8 mouse cellular contexts compared by ENCODE assay signal in genomic region chr13:116708846-116709245, GRCm38 (mm10).
DNase-seq lines count a peak whose midpoint lies in the region; ATAC-seq lines count a peak whose summit lies in the region.
"Had no signal": no experiment of that assay in that cellular context is flagged by ENCODE, and none has a peak within 500 bp of the region (broad histone marks: within the 10 kb centered on the region; RNA-seq: fewer than 3 reads in every experiment).

No protein-coding gene starts in this region.

- WGBS in kidney, embryonic 16.5 days: under 1% methylated on average over 16 of the region's 16 CpGs
- WGBS in embryonic facial prominence, embryonic 11.5 days: under 1% methylated on average over 16 of the region's 16 CpGs
- 1% methylated on average over 16 of the region's 16 CpGs for whole genome bisulfite sequencing in forebrain, embryonic 14.5 days
- under 1% methylated on average over 16 of the region's 16 CpGs for WGBS in neural tube, embryonic 14.5 days

- peaks cover 19% of the 10 kb centered on the region for H3K4me1 ChIP-seq in kidney, embryonic 16.5 days (ENCODE audit: insufficient read depth, low read length)
- H3K4me1 ChIP-seq in embryonic facial prominence, embryonic 11.5 days (ENCODE audit: control insufficient read depth, insufficient read depth, low read length): no peaks in the 10 kb centered on the region
- H3K4me1 ChIP-seq in forebrain, embryonic 14.5 days (ENCODE audit: control insufficient read depth, insufficient read depth, low read length): peaks cover 14% of the 10 kb centered on the region
- 0 out of 2 replicates have a peak, but pooled peaks cover 7% of the 10 kb centered on the region for H3K4me1 ChIP-seq in neural tube, embryonic 14.5 days (ENCODE audit: control insufficient read depth, insufficient read depth, low read length)

- no peaks in the 10 kb centered on the region for H3K9me3 ChIP-seq in kidney, embryonic 16.5 days (ENCODE audit: low read length)
- H3K9me3 ChIP-seq in embryonic facial prominence, embryonic 11.5 days (replicated peaks; ENCODE audit: control insufficient read depth, low read length): no peaks in the 10 kb centered on the region
- H3K9me3 ChIP-seq in forebrain, embryonic 14.5 days (replicated peaks; ENCODE audit: control insufficient read depth, low read length): no peaks in the 10 kb centered on the region
- no peaks in the 10 kb centered on the region for H3K9me3 ChIP-seq in neural tube, embryonic 14.5 days (ENCODE audit: control insufficient read depth, low read length)
- H3K9me3 ChIP-seq: hindbrain, embryonic 15.5 days had no signal

- no peak overlapping the region for H3K9ac ChIP-seq in kidney, embryonic 16.5 days (replicated peaks; ENCODE audit: low read length)
- peak overlapping the region; percentile 15; the same call in 1 of the 2 replicates for H3K9ac ChIP-seq in embryonic facial prominence, embryonic 11.5 days (replicated peaks; ENCODE audit: low read length)
- peak overlapping the region; percentile 46 for H3K9ac ChIP-seq in forebrain, embryonic 14.5 days (ENCODE audit: low read length)
- H3K9ac ChIP-seq in neural tube, embryonic 14.5 days (replicated peaks; ENCODE audit: low read depth, low read length): no peak overlapping the region
- H3K9ac ChIP-seq: hindbrain, embryonic 15.5 days had no signal

- peak; percentile 6 to 11 for DNase-seq in kidney, postnatal 4 days
- DNase-seq in embryonic facial prominence, embryonic 11.5 days (ENCODE audit: low spot score): peak; percentile 33
- peak; percentile 57 for DNase-seq in forebrain, embryonic 14.5 days (ENCODE audit: low spot score)
- no peak for DNase-seq in layer of hippocampus, adult 18-20 months (ENCODE audit: low spot score in 2 of 2)
- DNase-seq in adrenal gland, postnatal 36 days: no peak

- H3K4me2 ChIP-seq in kidney, embryonic 16.5 days (replicated peaks; ENCODE audit: low read depth, low read length): no peak overlapping the region
- H3K4me2 ChIP-seq in embryonic facial prominence, embryonic 11.5 days (ENCODE audit: low read depth, low read length): peak overlapping the region; percentile 29
- H3K4me2 ChIP-seq in forebrain, embryonic 14.5 days (ENCODE audit: low read length): peak overlapping the region; percentile 57
- peak overlapping the region; percentile 14; the same call in 1 of the 2 replicates for H3K4me2 ChIP-seq in neural tube, embryonic 14.5 days (ENCODE audit: low read depth, low read length)
- H3K4me2 ChIP-seq: hindbrain, embryonic 15.5 days had no signal

- H3K36me3 ChIP-seq in kidney, embryonic 16.5 days (ENCODE audit: insufficient read depth, low read length): no peaks in the 10 kb centered on the region
- no peaks in the 10 kb centered on the region for H3K36me3 ChIP-seq in embryonic facial prominence, embryonic 11.5 days (replicated peaks; ENCODE audit: control insufficient read depth, insufficient read depth, low read depth, low read length)
- H3K36me3 ChIP-seq in forebrain, embryonic 14.5 days (ENCODE audit: control insufficient read depth, insufficient read depth, low read length): no peaks in the 10 kb centered on the region
- no peaks in the 10 kb centered on the region for H3K36me3 ChIP-seq in neural tube, embryonic 14.5 days (ENCODE audit: control insufficient read depth, insufficient read depth, low read length)
- H3K36me3 ChIP-seq: hindbrain, embryonic 15.5 days had no signal

- no peak overlapping the region for H3K27ac ChIP-seq in kidney, embryonic 16.5 days (ENCODE audit: low read length)
- H3K27ac ChIP-seq in embryonic facial prominence, embryonic 11.5 days (replicated peaks; ENCODE audit: low read depth, low read length): no peak overlapping the region; the same call in 1 of the 2 replicates
- peak overlapping the region; percentile 79 for H3K27ac ChIP-seq in forebrain, embryonic 14.5 days (ENCODE audit: low read depth, low read length)
- H3K27ac ChIP-seq in neural tube, embryonic 14.5 days (ENCODE audit: low read depth, low read length): peak overlapping the region; percentile 23; the same call in 1 of the 2 replicates
- H3K27ac ChIP-seq: hindbrain, embryonic 15.5 days had no signal

- no peak overlapping the region for H3K4me3 ChIP-seq in kidney, embryonic 16.5 days (ENCODE audit: low read length)
- H3K4me3 ChIP-seq in embryonic facial prominence, embryonic 11.5 days (ENCODE audit: low read depth, low read length): no peak overlapping the region; the same call in 1 of the 2 replicates
- H3K4me3 ChIP-seq in forebrain, embryonic 14.5 days (ENCODE audit: low read depth, low read length): peak overlapping the region; percentile 16
- no peak overlapping the region for H3K4me3 ChIP-seq in neural tube, embryonic 14.5 days (ENCODE audit: low read depth, low read length)
- H3K4me3 ChIP-seq: hindbrain, embryonic 15.5 days had no signal

- H3K27me3 ChIP-seq in kidney, embryonic 16.5 days (ENCODE audit: insufficient read depth, low read length): peaks cover 85% of the 10 kb centered on the region
- H3K27me3 ChIP-seq in embryonic facial prominence, embryonic 11.5 days (ENCODE audit: control insufficient read depth, insufficient read depth, low read length): peaks cover 17% of the 10 kb centered on the region
- peaks cover 51% of the 10 kb centered on the region for H3K27me3 ChIP-seq in forebrain, embryonic 14.5 days (replicated peaks; ENCODE audit: control insufficient read depth, insufficient read depth, low read length)
- peaks cover 41% of the 10 kb centered on the region for H3K27me3 ChIP-seq in neural tube, embryonic 14.5 days (ENCODE audit: control insufficient read depth, insufficient read depth, low read length)

- no peak for ATAC-seq in kidney, embryonic 16.5 days (ENCODE audit: low FRiP score, low TSS enrichment)
- no peak for ATAC-seq in embryonic facial prominence, embryonic 11.5 days (replicated peaks; ENCODE audit: insufficient number of reproducible peaks, low FRiP score, low TSS enrichment, low read depth)
- no peak for ATAC-seq in forebrain, embryonic 14.5 days
- no peak for ATAC-seq in neural tube, embryonic 14.5 days (ENCODE audit: low read depth)

Comparison
In these comparisons a context has a peak if more than half of its experiments do, and no peak if none do; other contexts are left out.
1. DNase-seq: peak in kidney, postnatal 4 days (2 of 2), embryonic facial prominence, embryonic 11.5 days (single experiment) and forebrain, embryonic 14.5 days (single experiment); none in layer of hippocampus, adult 18-20 months (0 of 2) and adrenal gland, postnatal 36 days (0 of 2).
2. H3K27ac ChIP-seq: peak in forebrain, embryonic 14.5 days (single experiment) and neural tube, embryonic 14.5 days (single experiment); none in kidney, embryonic 16.5 days (single experiment) and embryonic facial prominence, embryonic 11.5 days (single experiment).
3. H3K9ac ChIP-seq: peak in embryonic facial prominence, embryonic 11.5 days (single experiment) and forebrain, embryonic 14.5 days (single experiment); none in kidney, embryonic 16.5 days (single experiment) and neural tube, embryonic 14.5 days (single experiment).